Mouse (Mus musculus) intestine, embryonic 16.5 days (tissue): Measurements from ENCODE around the gene Tmf1. TPM values are rescaled to one million over a fixed set of nuclear protein-coding genes. Genes with fewer than 3 reads are reported as not detected.

Experiments used
- ATAC-seq: fragments of 200-750 bp; cut with Nextera tagmentation; 2 replicates; pipeline ENCODE4 v1.8.0; 2017; ENCODE audit warnings: moderate TSS enrichment, moderate library complexity
- H3K27ac ChIP-seq: fragments of 300-500 bp; sonication (generic); 2 replicates; pipeline ENCODE4 v1.5.1; 2014; ENCODE audit warnings: mild to moderate bottlenecking, low read length
- H3K27me3 ChIP-seq: fragments of 300-500 bp; sonication (generic); replicated peaks from 2 replicates; pipeline ENCODE4 v1.6.1; 2014; ENCODE audit warnings: low read length, control low read depth, mixed read lengths; ENCODE audit not compliant: control insufficient read depth, insufficient read depth
- H3K36me3 ChIP-seq: fragments of 300-500 bp; sonication (generic); 2 replicates; pipeline ENCODE4 v1.6.1; 2014; ENCODE audit warnings: low read length, control low read depth; ENCODE audit not compliant: control insufficient read depth, insufficient read depth
- H3K4me1 ChIP-seq: fragments of 300-500 bp; sonication (generic); 2 replicates; pipeline ENCODE4 v1.6.1; 2014; ENCODE audit warnings: low read length, control low read depth, mixed read lengths; ENCODE audit not compliant: control insufficient read depth, insufficient read depth
- H3K4me2 ChIP-seq: fragments of 300-500 bp; sonication (generic); 2 replicates; pipeline ENCODE4 v1.6.1; 2014; ENCODE audit warnings: low read depth, low read length, control low read depth
- H3K4me3 ChIP-seq: fragments of 300-500 bp; sonication (generic); 2 replicates; pipeline ENCODE4 v1.5.1; 2014; ENCODE audit warnings: mild to moderate bottlenecking, low read length
- H3K9ac ChIP-seq: fragments of 300-500 bp; sonication (generic); 2 replicates; pipeline ENCODE4 v1.6.1; 2014; ENCODE audit warnings: low read depth, low read length
- H3K9me3 ChIP-seq: fragments of 300-500 bp; sonication (generic); 2 replicates; pipeline ENCODE4 v1.6.1; 2016; ENCODE audit warnings: low read length, control low read depth; ENCODE audit not compliant: control insufficient read depth
- WGBS: fragments of 180-500 bp; shearing (Covaris S2); extraction: QIAGEN DNeasy Blood & Tissue Kit; methylation state at CpG from one replicate; pipeline ENCODE4 v1.1.7; 2014; 5-methylcytosine and 5-hydroxymethylcytosine counted together
- polyA plus RNA-seq: library from polyadenylated mRNA; unstranded; fragments of >200 nt; fragmentation: Nextera tagmentation; extraction: Ambion mirVana; gene quantifications from 2 replicates; pipeline ENCODE4 v1.2.1, GENCODE M21; 2015

The Tmf1 gene
- polyA plus RNA-seq, 1 experiment from 2014 or later = 23.3 TPM

GRCm38 (mm10) chr6:97148383-97149251 lies 30.3 kb downstream of the Tmf1 start, which contains the start of gene Eogt:
Eogt (minus strand) TSS chr6:97149182.
- H3K27me3 ChIP-seq = no peaks in the 10 kb centered on the region
- H3K4me3 ChIP-seq = peak within 1 kb of the TSS; percentile 78
- peak; percentile 93 for ATAC-seq
- H3K4me1 ChIP-seq = peaks cover 19% of the 10 kb centered on the region
- WGBS = under 1% methylated on average over 54 of the region's 56 CpGs
- H3K9ac ChIP-seq = peak within 1 kb of the TSS; percentile 96
- H3K9me3 ChIP-seq = no peaks in the 10 kb centered on the region
- H3K27ac ChIP-seq = peak within 1 kb of the TSS; percentile 88
- peak within 1 kb of the TSS; percentile 98 for H3K4me2 ChIP-seq
- no peaks in the 10 kb centered on the region for H3K36me3 ChIP-seq

- H3K36me3 ChIP-seq = no peaks in the 10 kb centered on the region
- peak overlapping the region; percentile 88 for H3K27ac ChIP-seq
- H3K27me3 ChIP-seq = no peaks in the 10 kb centered on the region
- H3K4me2 ChIP-seq = peak overlapping the region; percentile 98
- H3K9ac ChIP-seq = peak overlapping the region; percentile 96
- ATAC-seq = no peak
- 21% methylated on average over 18 of the region's 18 CpGs for WGBS
- peaks cover 19% of the 10 kb centered on the region for H3K4me1 ChIP-seq
- H3K9me3 ChIP-seq = no peaks in the 10 kb centered on the region
- H3K4me3 ChIP-seq = peak overlapping the region; percentile 78
These were observed 31.1 kb downstream of the Tmf1 start for GRCm38 (mm10) chr6:97147755-97148382.

- no peak overlapping the region for H3K4me2 ChIP-seq
- no peaks in the 10 kb centered on the region for H3K36me3 ChIP-seq
- H3K4me1 ChIP-seq = peaks cover 19% of the 10 kb centered on the region
- H3K27ac ChIP-seq = no peak overlapping the region
- H3K27me3 ChIP-seq = no peaks in the 10 kb centered on the region
- no peaks in the 10 kb centered on the region for H3K9me3 ChIP-seq
- no peak for ATAC-seq
- H3K4me3 ChIP-seq = no peak overlapping the region
- no peak overlapping the region for H3K9ac ChIP-seq
- WGBS = 89% methylated on average over 7 of the region's 7 CpGs
These were observed 33.8 kb downstream of the Tmf1 start for GRCm38 (mm10) chr6:97145156-97145555.

GRCm38 (mm10) chr6:97144359-97144758 lies 34.6 kb downstream of the Tmf1 start:
- Histone ChIP-seq H3K9me3 (no peaks in the 10 kb centered on the region), H3K27ac (no peak overlapping the region), H3K4me1 (peaks cover 17% of the 10 kb centered on the region), H3K4me3 (no peak overlapping the region), H3K9ac (no peak overlapping the region), H3K36me3 (no peaks in the 10 kb centered on the region), H3K27me3 (no peaks in the 10 kb centered on the region), H3K4me2 (no peak overlapping the region)
- no peak for ATAC-seq
- WGBS = 36% methylated on average over 7 of the region's 7 CpGs

- no peak overlapping the region for H3K4me2 ChIP-seq
- 65% methylated on average over 8 of the region's 8 CpGs for WGBS
- no peaks in the 10 kb centered on the region for H3K36me3 ChIP-seq
- no peak overlapping the region for H3K9ac ChIP-seq
- no peak for ATAC-seq
- no peak overlapping the region for H3K27ac ChIP-seq
- no peaks in the 10 kb centered on the region for H3K9me3 ChIP-seq
- 0 out of 2 replicates have a peak, but pooled peaks cover 8% of the 10 kb centered on the region for H3K4me1 ChIP-seq
- H3K27me3 ChIP-seq = no peaks in the 10 kb centered on the region
- H3K4me3 ChIP-seq = no peak overlapping the region
These were observed 36.3 kb downstream of the Tmf1 start for GRCm38 (mm10) chr6:97142611-97143010.

GRCm38 (mm10) chr6:97141811-97142210 lies 37.1 kb downstream of the Tmf1 start:
- H3K36me3 ChIP-seq = no peaks in the 10 kb centered on the region
- no peaks in the 10 kb centered on the region for H3K27me3 ChIP-seq
- no peak overlapping the region for H3K4me3 ChIP-seq
- no peak overlapping the region for H3K4me2 ChIP-seq
- H3K9me3 ChIP-seq = no peaks in the 10 kb centered on the region
- 0 out of 2 replicates have a peak, but pooled peaks cover 6% of the 10 kb centered on the region for H3K4me1 ChIP-seq
- no peak overlapping the region for H3K9ac ChIP-seq
- no peak overlapping the region for H3K27ac ChIP-seq
- ATAC-seq = no peak
- WGBS = 78% methylated on average over 7 of the region's 7 CpGs

GRCm38 (mm10) chr6:97132707-97133303 lies 46.1 kb downstream of the Tmf1 start:
- Histone ChIP-seq H3K9ac (no peak overlapping the region), H3K9me3 (no peaks in the 10 kb centered on the region), H3K36me3 (no peaks in the 10 kb centered on the region), H3K4me1 (no peaks in the 10 kb centered on the region), H3K27ac (no peak overlapping the region), H3K4me2 (no peak overlapping the region), H3K4me3 (no peak overlapping the region), H3K27me3 (no peaks in the 10 kb centered on the region)
- 77% methylated on average over 5 of the region's 5 CpGs for WGBS
- no peak for ATAC-seq

GRCm38 (mm10) chr6:97131808-97132207 lies 47.1 kb downstream of the Tmf1 start:
- Histone ChIP-seq H3K36me3 (no peaks in the 10 kb centered on the region), H3K4me1 (no peaks in the 10 kb centered on the region), H3K27ac (no peak overlapping the region), H3K27me3 (no peaks in the 10 kb centered on the region), H3K9ac (no peak overlapping the region), H3K4me2 (no peak overlapping the region), H3K9me3 (no peaks in the 10 kb centered on the region), H3K4me3 (no peak overlapping the region)
- whole genome bisulfite sequencing = 28% methylated on average over 4 of the region's 4 CpGs
- no peak for ATAC-seq

- Histone ChIP-seq H3K4me2 (no peak overlapping the region), H3K27me3 (no peaks in the 10 kb centered on the region), H3K4me3 (no peak overlapping the region), H3K9ac (no peak overlapping the region), H3K9me3 (no peaks in the 10 kb centered on the region), H3K27ac (no peak overlapping the region), H3K36me3 (no peaks in the 10 kb centered on the region), H3K4me1 (no peaks in the 10 kb centered on the region)
- 69% methylated on average over 5 of the region's 5 CpGs for WGBS
- no peak for ATAC-seq
These were observed 47.9 kb downstream of the Tmf1 start for GRCm38 (mm10) chr6:97130979-97131378.
